Mouse (Mus musculus) C2C12 (cell line): ENCODE data around the gene Hormad1. TPM values are rescaled to one million over a fixed set of nuclear protein-coding genes. Genes with fewer than 3 reads are reported as not detected.
"Not testable (repeated sequence)": the region's sequence is repeated elsewhere in the genome, so short reads cannot be mapped to it uniquely, and the experiment has no call there.

Source experiments
- H3K27me3 ChIP-seq: one replicate; pipeline ENCODE4 v1.6.1; 2011; ENCODE audit not compliant: control insufficient read depth, insufficient read depth, insufficient read length
- H3K36me3 ChIP-seq: one replicate; pipeline ENCODE4 v1.6.1; 2011; ENCODE audit not compliant: control insufficient read depth, insufficient read depth
- H3K4me3 ChIP-seq: one replicate; pipeline ENCODE4 v1.5.1; 2011; ENCODE audit warnings: mild to moderate bottlenecking, control low read depth; ENCODE audit not compliant: poor library complexity, insufficient read depth, severe bottlenecking
- H3K79me2 ChIP-seq: one replicate; pipeline ENCODE4 v1.6.1; 2011; ENCODE audit not compliant: control insufficient read depth, insufficient read depth
- H3K79me3 ChIP-seq: one replicate; pipeline ENCODE4 v1.6.1; 2011; ENCODE audit warnings: low read depth, control low read depth
- H3ac ChIP-seq: one replicate; pipeline ENCODE3; 2011; ENCODE audit warnings: low read depth; ENCODE audit not compliant: control insufficient read depth, insufficient read length
- CEBPB ChIP-seq: IDR thresholded peaks from one replicate; pipeline ENCODE4 v1.6.1; 2011; ENCODE audit warnings: low read depth, mild to moderate bottlenecking, control low read depth, moderate library complexity
- CTCF ChIP-seq: IDR thresholded peaks from one replicate; pipeline ENCODE4 v1.5.1; 2011; ENCODE audit not compliant: control insufficient read depth, insufficient read depth, insufficient read length
- FOSL1 ChIP-seq: IDR thresholded peaks from one replicate; pipeline ENCODE4 v1.8.0; 2011; ENCODE audit warnings: mild to moderate bottlenecking, low read length; ENCODE audit not compliant: poor library complexity, insufficient read depth, severe bottlenecking
- MAX ChIP-seq: IDR thresholded peaks from one replicate; pipeline ENCODE4 v1.6.1; 2011; ENCODE audit warnings: mild to moderate bottlenecking, control low read depth
- MYOD1 ChIP-seq: IDR thresholded peaks from one replicate; pipeline ENCODE4 v1.6.1; 2011; ENCODE audit warnings: low read depth; ENCODE audit not compliant: control insufficient read depth, insufficient read length
- MYOG ChIP-seq: IDR thresholded peaks from one replicate; pipeline ENCODE4 v1.6.1; 2011; ENCODE audit not compliant: control insufficient read depth, insufficient read length; ENCODE audit errors: extremely low read depth
- USF1 ChIP-seq: IDR thresholded peaks from one replicate; pipeline ENCODE4 v1.6.1; 2011; ENCODE audit warnings: low read depth, mild to moderate bottlenecking, control low read depth, moderate library complexity
- polyA plus RNA-seq: library from polyadenylated mRNA; unstranded; fragments of >200 nt; fragmentation: generic; extraction: Trizol; gene quantifications from one replicate; pipeline ENCODE4 v1.2.1, GENCODE M21; 2012; ENCODE audit warnings: missing spikeins

The Hormad1 gene
- polyA plus RNA-seq, 1 experiment = not detected

DNA sequence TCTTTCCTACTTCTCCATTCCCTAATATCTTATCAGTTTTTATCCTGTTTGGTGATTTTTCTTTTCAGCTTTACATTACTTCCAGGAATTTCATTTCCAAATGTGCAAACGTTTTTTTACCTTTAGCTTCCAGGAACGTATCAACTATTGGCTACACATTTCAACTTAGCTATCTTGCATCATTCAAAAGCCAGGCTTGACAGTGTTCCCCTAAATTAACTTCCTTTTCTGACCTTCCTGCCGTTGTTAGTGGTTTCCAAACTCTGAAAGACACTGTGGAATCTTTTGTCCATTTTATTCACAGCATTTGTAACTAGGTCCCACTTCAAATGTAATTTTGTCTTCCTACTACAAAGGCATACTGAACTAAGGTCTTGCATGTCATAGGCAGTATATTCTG, 49.7 kb downstream of the Hormad1 start:
- Histone ChIP-seq H3K36me3 (peaks cover 5% of the 10 kb centered on the region), H3K79me3 (no peaks in the 10 kb centered on the region), H3ac (no peak overlapping the region), H3K4me3 (no peak overlapping the region), H3K79me2 (no peaks in the 10 kb centered on the region), H3K27me3 (no peaks in the 10 kb centered on the region)
- no peak for TF ChIP-seq MAX
- TF ChIP-seq FOSL1 = no peak
- TF ChIP-seq USF1 = no peak
- no peak for TF ChIP-seq CTCF
- no peak for TF ChIP-seq MYOD1
- no peak for TF ChIP-seq CEBPB
- no peak for TF ChIP-seq MYOG

DNA sequence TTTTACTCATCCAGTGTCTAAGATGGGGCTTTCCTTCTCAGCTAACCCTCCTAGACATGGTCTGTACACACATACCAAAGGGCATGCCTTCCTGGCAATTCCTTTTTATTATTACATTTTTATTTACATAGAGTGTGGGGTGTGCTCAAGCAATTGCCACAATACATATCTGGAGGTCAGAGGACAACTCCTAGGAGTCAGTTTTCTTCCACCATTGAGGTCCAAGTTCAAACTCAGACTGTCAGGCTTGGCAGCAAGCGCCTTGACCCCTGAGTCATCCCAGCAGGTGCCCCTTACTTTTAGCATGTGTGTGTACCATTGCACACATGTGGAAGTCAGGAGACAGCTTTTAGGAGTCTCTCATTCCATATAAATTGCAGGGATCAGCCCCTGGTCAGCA, 54.5 kb downstream of the Hormad1 start:
- no peak overlapping the region for H3K4me3 ChIP-seq
- H3K36me3 ChIP-seq = peaks cover 15% of the 10 kb centered on the region
- no peaks in the 10 kb centered on the region for H3K79me3 ChIP-seq
- no peak for TF ChIP-seq USF1
- TF ChIP-seq FOSL1 = no peak
- TF ChIP-seq MYOG = no peak
- no peaks in the 10 kb centered on the region for H3K27me3 ChIP-seq
- H3ac ChIP-seq = no peak overlapping the region
- H3K79me2 ChIP-seq = no peaks in the 10 kb centered on the region

DNA sequence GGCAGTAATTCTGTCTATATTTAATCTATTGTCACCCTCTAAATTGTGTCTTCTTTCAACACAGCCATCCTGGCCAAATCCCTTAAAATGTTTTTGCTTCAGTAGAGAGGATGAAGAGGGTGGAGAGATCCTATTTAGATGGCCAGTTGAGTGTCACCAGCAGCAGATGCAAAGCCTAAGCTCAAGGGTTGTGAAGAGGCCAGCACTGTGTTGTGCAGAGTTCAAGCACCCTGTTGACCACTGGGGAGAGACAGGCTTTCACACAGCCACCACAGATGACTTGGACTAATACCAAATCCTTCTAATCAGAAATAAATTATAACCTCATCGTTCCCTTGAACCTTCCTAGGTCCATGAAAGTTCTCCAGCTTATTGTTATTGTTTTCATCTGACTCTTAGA, 59.0 kb downstream of the Hormad1 start:
- TF ChIP-seq MYOD1 (no peak), CEBPB (no peak), MAX (no peak), CTCF (no peak), FOSL1 (no peak), USF1 (no peak), MYOG (no peak)
- Histone ChIP-seq H3K27me3 (no peaks in the 10 kb centered on the region), H3K4me3 (no peak overlapping the region), H3ac (no peak overlapping the region), H3K79me3 (no peaks in the 10 kb centered on the region), H3K36me3 (peaks cover 10% of the 10 kb centered on the region), H3K79me2 (no peaks in the 10 kb centered on the region)

DNA sequence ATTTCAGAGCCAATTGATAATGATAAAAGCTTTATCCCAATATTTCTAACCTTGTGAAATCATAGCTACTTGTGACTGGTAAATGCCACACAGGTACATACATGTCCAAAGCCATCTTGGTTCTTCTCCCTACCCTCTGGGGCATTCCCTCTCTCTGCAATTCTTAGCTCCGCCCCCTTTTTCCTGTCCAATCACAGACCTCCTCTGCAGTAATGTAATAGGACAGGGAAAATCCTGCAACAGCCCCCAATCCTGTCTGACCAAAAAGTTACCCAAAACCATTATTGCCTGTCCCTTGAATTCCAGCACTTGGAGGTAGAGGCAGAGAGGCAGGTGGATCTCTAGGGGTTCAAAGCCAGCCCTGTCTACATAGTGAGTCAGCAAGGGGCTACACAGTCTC, 61.8 kb downstream of the Hormad1 start:
- TF ChIP-seq MYOG (no peak), MAX (no peak), CTCF (no peak), FOSL1 (no peak), MYOD1 (no peak)
- Histone ChIP-seq H3ac (no peak overlapping the region), H3K79me3 (peaks cover 9% of the 10 kb centered on the region)

DNA sequence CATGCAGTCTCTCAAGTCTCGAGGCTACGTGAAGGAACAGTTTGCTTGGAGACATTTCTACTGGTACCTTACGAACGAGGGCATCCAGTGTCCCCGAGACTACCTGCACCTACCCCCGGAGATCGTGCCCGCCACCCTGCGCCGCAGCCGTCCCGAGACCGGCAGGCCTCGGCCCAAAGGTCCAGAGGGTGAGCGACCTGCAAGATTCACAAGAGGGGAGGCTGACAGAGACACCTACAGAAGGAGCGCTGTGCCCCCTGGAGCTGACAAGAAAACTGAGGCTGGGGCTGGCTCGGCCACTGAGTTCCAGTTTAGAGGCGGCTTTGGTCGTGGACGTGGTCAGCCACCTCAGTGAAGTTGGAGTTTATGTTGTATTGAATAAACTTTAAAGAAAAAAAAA, 62.9 kb downstream of the Hormad1 start:
- not testable (repeated sequence) for H3K36me3 ChIP-seq, H3ac ChIP-seq, H3K4me3 ChIP-seq, H3K27me3 ChIP-seq
- Histone ChIP-seq H3K79me2 (peaks cover 23% of the 10 kb centered on the region), H3K79me3 (peaks cover 20% of the 10 kb centered on the region)

More for the DNA sequence above, 61.8 kb downstream of the Hormad1 start:
- peaks cover 11% of the 10 kb centered on the region for H3K79me2 ChIP-seq
- no peaks in the 10 kb centered on the region for H3K27me3 ChIP-seq
- H3K4me3 ChIP-seq = no peak overlapping the region
- H3K36me3 ChIP-seq = peaks cover 10% of the 10 kb centered on the region

DNA sequence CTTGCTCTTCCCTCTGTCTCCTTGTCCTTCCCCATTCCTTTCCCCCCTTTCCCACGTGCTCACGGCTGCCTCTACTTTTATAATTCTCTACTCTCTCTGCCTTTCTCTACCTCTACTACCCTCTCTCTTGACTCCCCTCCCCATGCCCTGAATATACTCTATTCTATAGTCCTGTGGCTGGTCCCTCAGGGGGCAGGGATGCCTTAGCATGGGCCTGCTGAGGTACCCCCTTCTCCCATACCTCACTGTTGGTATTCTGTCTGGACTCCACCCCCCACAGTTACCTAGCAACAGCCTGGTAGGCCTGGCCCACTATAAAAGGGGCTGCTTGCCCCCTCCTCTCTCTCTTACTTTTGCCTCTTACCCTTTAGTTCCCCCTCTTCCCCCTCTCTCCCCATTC, 64.1 kb downstream of the Hormad1 start:
- Histone ChIP-seq H3K79me2 (peaks cover 34% of the 10 kb centered on the region), H3K4me3 (no peak overlapping the region), H3K27me3 (no peaks in the 10 kb centered on the region), H3ac (no peak overlapping the region), H3K79me3 (peaks cover 28% of the 10 kb centered on the region), H3K36me3 (peaks cover 12% of the 10 kb centered on the region)
- no peak for TF ChIP-seq USF1
- TF ChIP-seq CTCF = no peak
- TF ChIP-seq MAX = no peak
- TF ChIP-seq FOSL1 = no peak
- TF ChIP-seq MYOD1 = no peak
- no peak for TF ChIP-seq MYOG

DNA sequence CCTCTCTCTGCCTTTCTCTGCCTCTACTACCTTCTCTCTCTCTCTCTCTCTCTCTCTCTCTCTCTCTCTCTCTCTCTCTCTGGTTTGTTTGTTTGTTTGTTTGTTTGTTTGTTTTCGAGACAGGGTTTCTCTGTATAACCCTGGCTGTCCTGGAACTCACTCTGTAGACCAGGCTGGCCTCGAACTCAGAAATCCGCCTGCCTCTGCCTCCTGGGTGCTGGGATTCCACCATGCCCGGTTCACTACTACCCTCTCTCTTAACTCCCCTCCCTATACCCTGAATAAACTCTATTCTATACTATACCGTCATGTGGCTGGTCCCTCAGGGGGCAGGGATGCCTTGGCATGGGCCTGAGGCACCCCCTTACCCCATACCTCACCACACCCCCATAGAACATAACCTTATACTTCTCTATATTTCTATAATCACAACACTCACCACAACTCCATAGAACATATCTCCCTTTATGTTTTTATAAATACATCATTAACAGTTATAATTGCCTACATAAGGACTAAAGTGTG, 64.6 kb downstream of the Hormad1 start:
- H3K4me3 ChIP-seq, H3ac ChIP-seq, H3K27me3 ChIP-seq: not testable (repeated sequence)
- Histone ChIP-seq H3K36me3 (peaks cover 17% of the 10 kb centered on the region), H3K79me2 (peaks cover 37% of the 10 kb centered on the region), H3K79me3 (peaks cover 28% of the 10 kb centered on the region)
